Mouse (Mus musculus) ovary, postnatal 36 days (tissue): ENCODE measurements around the gene Ak1.

Source experiments
- DNase-seq: peaks from one replicate; pipeline ENCODE4 v3.0.0; 2022; ENCODE audit warnings: low spot score, mixed read lengths

Ak1 gene

DNA sequence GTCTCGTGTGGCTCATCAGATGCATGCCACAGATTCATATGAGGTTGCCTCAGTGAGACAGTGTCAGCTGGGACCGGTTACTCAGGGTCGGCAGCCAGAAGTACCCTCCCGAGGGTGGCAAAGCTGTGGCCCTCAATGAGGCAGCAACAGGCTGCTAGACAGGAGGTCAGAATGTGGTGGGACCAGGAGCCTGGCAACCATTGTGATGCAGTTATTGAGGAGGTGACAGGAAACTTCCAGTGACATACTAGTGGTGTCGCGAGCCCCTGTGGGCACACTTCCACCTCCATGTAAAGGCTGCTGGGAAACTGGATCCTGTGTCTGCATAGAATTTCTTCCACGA lies at the start of gene Ak1:
Gene Ak1 (plus strand): TSS at position 242 of the 343 bp plus-strand sequence.
- DNase-seq, result no peak

DNA sequence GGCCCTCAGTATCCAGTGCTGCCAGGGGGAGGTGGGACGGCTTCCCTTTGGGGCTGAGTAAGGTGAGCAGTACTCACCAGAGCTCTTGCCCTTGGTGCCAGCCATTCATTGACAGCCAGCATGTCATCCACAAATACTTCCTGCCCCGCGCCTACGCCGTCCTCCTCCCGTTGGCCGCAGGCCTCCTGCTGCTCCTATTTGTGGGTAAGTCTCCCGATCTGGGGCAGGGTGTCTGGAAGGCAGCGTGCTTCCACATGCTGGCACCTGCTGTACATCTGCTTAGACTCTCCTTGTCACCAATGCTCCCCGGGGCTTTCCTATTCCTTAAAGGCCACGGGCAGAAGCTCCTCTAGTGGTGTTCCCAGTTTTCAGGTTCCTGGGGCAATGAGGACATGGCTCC lies 49.4 kb upstream of the Ak1 start:
- no peak for DNase-seq

DNA sequence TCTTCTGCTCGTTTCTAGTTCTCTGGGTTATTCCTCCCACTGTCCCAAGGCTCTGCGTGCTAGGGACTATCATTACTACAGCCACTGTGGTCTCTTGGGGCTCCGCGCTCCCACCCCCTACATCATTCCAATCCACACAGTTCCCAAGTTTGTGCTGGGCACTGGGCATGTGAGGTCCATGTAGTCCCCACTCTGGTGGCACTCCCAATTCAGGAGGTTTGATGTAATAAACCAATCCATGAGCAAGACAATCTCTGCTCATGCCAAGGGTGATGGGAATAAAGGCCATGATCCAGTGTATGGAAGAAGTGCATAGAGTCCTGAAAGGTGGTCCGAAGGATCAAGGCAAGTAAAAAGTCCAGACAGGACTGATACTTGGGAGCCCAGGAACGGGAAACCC lies 47.1 kb upstream of the Ak1 start, which contains the start of gene Pip5kl1:
Gene Pip5kl1 (plus strand): TSS at position 301 of the 400 bp plus-strand sequence.
- DNase-seq, result no peak

DNA sequence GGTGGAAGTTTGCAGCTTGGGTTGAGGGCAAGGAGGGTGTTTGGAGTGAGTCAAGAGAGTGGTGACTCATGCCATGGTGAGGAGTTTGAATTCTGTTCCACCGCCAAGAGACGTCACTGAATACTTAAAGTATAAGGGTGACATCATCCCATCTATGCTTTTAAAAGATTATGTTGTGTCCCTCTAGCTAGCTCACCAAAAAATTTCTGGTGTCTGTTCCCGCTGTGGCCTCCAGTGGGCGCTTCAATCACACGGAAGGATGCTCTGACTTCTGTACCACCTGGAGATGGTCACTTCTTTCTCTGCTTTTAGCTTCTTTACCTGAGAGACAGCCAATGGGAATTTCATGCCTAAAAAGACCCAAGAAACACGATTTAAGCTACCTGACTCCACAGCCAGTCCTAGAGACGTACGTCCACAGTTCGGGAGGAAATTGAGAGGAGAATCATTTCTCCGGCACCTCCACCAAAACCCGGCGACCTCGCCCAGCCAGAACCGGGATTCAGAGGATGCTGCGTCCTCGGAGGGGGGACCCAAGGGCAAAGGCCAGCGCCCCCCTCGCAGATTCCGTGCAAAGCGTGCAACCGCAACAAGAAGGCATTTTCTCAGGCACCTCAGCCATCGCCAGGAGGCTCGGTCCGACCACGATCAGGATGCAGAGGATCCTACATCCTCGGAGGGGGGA lies 46.5 kb upstream of the Ak1 start:
- no peak for DNase-seq

DNA sequence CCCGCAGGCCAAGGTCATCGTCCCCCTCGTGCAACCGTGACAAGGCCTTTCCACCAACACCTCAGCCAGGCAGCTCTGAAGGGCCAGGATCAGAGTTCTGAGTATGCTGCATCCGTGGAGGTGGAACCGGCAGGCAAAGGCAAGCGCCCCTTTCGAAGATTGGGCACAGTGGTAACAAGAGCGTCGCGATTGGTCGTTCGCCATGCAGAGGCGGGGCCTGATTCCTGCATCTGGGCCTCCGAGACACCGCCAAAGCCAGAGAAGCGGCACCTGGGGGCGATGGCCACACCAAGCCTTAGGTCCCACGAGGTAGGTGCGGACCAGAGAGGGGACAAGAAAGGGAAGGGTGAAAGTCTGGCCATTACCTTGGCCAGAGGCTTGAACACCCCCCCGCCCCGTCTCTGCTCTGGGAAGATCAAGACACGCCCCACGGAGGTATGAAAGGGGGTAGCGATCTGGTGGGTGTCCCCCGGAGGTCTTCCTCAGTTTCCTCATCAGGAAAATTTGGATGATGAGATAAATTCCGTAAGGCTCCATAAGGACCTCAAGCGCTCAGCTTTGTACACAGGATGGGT lies 45.9 kb upstream of the Ak1 start, which contains the start of gene 9430097D07Rik:
Gene 9430097D07Rik (minus strand): TSS at position 99 of the 575 bp plus-strand sequence.
- no peak for DNase-seq

DNA sequence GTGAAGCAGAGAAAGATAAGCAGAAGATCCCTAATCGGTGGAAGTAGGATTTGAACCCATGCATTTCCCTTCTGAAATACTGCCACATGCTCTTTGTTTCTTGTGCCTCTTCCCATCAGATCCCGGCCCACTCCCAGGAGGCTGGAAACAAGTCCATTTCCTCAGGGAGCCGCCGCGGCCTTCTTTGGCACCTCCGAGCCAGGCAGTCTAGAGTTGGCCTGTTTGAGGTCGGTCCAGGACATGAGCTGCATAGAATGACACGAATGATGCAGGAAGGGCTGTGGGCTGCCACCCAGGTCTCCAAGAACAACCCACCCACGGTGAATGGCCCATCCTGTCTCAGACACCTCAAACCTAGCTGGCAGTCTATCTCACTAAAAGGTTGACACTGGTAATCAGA lies 45.0 kb upstream of the Ak1 start:
- no peak for DNase-seq

DNA sequence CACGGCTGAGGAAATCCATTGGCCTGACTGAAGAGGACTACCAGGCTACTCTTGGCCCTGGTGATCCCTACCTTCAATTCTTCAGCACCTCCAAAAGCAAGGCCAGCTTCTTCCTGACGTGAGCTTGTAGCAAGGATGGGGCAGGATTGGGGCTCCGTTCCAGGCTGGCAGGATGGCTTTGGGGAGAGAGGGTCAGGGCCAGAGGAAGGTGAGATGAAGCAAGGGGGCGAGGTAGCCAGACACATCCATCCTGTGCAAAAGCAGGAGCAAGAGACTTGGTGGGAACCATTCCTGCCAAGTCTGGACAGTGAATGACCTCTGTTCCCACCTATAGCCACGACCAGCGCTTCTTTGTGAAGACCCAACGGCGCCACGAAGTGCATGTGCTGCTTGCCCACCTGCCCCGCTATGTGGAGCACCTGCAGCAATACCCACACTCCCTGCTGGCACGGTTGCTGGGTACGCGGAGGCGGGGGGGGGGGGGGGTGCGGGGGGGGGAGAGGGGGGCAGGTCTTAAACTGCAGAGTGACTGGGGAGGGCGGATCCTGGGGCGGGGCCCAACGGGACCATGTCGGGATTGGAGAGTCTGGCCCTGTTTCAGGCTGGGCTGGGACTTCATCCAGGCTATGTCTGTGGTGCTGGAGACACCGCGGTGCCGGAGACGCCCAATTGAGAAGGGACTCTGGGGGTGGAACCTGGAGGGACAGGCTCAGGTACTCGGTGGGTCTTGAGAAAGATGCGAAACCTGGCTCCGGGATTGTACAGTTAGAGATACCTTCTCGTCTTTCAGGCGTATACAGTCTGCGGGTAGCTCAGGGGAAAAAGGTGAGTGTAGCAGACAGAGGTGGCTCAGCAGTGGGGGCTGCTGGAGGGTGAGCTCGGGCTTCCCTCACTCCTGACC lies 43.2 kb upstream of the Ak1 start:
- no peak for DNase-seq

DNA sequence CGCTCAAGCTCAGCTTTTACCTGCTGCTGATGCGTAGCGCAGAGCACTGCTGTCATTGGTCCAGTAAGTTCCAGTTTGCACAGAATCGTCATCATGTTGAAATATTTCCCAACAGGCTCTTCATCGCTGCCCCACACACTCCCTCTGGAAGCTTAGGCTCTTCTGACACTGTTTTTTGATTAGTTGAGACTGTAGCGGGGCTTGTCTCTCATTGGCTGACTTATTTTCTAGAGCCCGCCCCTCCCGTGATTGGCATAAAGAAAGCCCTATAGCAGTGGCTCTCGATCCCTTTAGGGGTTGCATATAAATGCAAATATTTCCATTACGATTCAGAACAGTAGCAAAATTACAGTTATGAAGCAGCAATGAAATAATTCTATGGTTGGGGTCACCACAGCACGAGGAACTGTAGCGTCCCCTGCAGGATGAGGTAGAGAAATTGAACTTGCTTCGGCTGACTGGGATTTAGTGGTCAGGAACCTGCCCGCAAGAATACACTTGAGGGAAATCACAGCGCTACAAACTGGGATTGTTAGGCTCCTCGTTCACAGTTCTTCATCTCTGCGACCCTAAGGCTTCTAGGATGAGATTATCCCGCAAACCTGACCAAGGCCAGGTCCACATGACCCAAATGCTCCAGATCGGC lies 40.0 kb upstream of the Ak1 start:
- no peak for DNase-seq

DNA sequence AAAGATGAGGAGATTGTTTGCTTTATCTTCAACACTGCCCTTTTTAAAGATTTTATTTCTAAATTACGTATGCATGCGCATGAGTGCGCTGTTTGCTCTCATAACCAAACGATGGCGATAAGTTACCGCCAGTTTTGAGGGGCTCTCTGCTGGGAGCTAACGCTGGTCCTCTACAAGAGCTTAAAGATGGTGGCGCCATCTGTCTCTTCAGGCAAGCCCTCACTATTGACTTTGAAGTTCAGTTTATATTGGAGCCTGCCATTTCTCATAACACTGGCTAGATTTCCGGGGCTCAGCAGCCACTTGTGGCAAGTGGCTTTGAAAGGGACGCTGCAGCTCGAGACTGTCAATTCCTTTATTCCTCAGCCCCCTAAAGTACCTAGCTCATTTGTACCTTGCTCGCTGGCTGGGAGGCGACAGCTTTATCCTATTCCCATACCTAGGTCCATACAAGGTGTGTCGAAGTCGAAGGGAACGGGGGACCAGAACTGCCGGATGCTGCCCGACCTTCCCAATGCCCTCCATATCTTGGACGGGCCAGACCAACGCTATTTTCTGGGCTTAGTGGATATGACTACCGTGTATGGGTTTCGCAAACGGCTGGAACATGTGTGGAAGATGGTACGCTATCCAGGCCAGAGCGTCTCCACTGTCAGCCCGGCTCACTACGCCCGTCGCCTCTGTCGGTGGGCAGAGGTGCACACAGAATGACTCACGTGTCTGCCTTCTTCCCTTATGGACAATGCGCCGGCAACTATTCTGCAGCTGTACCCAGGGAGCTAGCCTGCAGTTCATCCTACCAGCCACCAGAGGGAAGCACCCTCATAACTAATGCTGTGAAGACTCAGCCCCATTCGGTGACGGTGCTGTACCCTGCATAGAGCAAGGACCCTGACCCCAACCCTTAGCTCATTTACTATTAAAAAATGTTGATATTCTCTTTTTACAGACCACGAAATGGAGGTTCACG lies 38.4 kb upstream of the Ak1 start:
- DNase-seq, result peak; percentile 68

DNA sequence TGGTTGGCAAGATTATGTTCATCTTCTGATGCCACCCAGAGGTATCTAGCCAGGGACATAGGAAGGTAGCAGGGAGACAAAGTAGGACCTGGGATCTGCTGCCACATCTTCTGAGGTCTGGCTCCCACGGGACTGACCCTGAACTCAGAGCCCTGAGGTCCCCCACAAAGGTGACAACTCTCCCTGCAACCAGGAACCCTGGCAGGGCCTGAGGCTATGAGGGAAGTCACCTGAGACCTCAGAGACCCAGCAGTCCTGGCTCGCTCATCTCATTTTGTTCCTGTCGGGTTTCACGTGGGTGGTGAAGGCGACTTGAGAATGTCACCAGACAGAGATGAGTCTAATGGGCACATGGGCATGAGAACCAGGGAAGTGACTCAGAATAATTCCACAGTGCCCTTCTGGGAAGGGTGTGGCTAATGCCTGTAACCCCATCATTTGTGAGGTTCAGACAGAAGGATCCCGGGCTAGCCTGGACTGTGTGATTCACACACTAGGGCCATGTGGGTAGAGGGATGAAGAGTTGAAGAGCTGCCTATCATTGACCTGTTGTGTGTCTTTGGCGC lies 36.3 kb upstream of the Ak1 start:
- DNase-seq, result no peak

DNA sequence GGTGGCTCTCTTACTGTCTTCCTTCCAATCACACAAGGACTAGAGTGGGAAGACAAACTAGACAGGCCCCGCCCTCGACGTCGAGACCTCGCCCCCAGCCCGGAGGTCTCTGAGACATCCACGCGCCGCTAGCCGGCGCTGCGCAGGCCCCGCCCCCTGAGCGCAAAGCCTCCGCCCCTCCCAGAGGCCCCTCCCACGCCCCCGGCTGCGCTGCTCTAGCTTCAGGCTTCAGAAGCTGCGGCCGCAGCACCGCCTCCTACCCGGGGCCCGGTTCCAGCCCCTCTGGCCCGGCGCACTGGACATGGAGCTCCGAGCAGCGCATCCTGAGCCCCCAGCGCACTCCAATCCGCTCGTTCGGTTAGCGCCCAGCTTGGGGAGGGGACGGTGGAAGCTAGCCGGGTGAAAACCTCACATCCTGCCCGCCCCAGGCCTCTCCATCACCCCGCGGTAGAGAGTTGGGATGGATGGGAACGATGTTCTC lies 34.6 kb upstream of the Ak1 start, which contains the start of gene St6galnac4:
Gene St6galnac4 (plus strand): TSS at position 225 of the 481 bp plus-strand sequence.
- DNase-seq, result peak; percentile 90

DNA sequence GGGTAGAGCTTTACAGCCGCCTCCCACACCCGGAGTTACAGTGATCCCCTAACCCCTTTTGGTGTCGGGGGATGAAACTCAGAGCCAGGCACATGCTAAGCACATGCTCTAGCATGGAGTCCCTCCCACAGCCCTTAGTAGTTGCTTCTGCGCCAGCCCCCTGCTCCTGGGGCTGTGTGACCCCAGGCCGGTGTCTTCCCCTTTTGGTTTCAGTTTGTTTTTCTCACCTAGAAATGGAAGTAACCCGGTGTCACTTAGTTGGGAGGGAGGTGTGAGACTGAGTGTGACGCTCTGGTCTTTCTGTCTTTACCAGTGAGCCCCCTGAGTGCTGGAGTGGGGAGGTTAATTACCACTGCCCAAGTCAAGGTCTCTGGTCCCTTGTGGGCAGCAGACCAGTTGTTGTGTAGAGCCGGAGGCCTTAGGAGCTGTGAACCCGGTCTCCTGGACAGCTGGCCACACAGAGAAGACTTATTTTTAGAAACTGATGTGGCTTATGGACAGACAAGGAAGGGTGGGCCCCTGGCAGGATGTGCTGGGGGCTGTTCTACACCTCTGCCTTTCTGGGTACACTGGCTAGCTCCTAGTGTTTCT lies 33.7 kb upstream of the Ak1 start:
- no peak for DNase-seq

DNA sequence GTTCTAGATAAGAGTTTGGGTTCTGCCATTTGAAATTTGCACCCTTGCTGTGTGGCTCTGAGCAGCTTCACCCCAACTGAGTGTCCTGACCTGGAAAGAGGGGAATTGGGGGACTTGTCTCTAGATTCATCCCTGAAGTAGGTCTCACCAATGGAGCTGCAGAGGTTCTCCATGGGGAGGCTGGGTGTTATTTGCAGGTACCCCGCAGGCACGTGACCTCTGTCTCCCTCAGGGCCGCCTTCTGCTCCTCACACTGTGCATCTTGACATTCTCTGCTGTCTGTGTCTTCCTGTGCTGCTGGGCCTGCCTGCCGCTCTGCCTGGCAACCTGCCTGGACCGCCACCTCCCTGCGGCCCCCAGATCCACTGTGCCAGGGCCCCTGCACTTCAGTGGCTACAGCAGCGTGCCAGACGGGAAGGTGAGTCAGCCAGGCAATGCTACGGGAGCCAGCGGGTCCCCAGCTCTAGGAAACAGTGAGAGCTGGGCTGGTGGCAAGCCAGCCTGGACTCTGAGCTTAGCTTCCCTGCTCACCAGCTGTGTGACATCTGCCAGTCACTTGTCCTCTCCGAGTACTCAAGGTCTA lies 32.3 kb upstream of the Ak1 start:
- no peak for DNase-seq

DNA sequence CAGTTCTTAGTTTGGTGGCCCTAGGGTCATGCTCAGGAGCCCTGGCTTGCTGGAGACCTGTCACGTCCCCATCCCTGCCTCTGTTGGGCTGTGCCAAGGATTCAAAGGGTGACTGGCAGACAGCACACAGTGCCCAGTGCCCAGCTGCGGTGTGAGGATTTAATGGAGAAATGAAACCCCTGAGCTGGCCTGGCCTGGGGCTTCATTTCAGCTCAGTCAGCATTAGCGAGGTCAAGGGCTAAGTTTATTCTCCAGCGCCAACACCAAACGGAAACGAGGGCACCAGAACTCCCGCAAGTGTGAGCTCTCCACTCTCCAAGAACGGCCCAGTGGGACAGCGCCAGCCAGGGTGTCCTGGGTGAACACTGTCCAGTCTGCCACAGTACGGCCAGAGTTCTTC lies 31.3 kb upstream of the Ak1 start:
- DNase-seq, result no peak

DNA sequence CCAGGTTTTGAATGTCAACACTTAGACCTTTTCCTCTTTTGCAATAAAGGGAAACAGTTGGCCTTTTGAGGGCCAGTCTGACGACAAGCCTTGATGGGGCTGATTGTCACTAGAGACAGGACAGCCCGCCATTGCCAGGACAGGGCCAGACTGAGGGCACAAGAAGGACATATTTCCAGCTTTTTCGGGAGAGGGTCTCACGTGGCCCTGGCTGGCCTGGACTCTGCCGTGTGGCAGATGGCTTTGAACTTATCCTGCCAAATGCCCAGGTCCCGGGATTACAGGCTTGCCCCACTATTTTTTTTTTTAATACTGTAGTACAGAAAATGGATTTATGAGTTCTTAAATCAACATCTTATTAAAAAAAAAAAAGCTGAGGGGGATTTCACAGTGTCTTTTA lies 30.3 kb upstream of the Ak1 start:
- no peak for DNase-seq

DNA sequence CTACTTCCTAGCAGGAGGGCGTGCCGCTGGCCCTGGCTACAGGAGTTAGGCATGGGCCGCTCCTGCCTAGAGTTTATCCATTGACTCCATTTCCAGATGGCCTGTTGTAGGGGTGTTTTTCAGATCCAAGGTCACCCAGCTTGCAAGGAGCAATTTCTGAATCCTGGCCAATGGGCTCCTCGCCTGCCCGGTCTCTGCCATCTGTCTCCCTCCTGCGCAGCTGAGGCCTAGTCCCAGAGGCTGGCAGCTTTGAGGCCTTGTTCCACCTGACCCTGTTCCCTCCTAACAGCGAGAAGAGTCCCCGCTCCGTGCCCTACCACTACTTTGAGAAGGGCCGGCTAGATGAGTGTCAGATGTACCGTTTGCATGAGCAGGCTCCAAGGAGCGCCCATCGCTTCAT lies 24.8 kb upstream of the Ak1 start:
- peak; percentile 60 for DNase-seq

DNA sequence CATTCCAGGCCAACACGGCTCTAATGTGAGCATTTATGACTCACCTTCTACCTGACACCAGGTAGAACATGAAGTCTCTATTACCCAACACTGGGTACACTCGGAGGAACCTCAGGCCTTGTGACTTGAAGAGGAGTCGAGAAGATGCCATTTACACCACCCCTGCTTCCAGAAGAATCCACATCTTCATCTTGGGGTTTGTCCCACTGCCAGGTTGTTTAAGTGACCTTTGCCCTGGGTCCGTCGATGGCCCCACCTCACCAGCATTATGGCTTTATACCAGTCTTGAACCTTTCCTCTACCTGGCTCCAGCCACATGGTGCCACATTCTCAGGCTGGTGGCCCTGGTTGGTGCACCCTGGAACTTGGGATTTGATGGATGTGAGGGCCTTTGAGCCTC lies 24.3 kb upstream of the Ak1 start:
- no peak for DNase-seq

DNA sequence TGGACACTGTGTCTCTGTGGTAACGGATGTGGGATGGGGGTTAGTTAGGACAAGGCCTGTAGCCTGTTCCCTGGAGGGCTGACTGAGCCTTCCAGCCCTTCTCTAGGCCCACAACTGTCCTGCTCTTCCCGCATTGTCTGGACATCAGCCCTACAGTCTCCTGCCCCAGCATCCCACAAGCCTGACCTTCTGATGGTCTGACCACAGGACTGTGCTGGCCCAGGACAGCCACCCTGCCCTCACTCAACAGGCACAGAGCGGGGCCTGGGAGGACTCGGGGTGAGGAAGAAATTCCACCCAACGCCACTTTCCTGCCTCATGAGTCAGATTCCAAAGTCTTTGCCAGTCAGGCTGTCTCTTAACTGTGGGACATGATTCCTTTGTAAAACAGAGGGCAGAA lies 23.9 kb upstream of the Ak1 start:
- DNase-seq, result no peak

DNA sequence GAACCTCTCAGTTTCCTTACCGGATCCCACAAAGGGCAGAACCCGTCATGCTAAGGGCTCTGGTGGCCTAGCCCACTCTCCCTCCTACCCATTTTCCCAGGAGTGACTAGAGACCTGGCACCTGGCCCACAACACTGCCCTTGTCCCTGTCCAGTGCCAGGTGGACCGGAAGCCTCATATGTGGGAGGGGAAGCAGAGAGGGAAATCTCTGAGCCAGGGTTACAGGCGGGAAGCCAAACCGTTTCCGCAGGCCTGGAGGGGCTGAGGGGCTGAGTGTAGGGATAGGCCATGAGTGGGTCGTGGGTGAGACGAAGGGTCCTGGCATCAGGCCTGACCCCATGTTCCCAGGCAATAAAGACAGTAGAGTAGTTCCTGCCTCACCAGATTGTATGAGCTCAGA lies 23.1 kb upstream of the Ak1 start:
- no peak for DNase-seq

DNA sequence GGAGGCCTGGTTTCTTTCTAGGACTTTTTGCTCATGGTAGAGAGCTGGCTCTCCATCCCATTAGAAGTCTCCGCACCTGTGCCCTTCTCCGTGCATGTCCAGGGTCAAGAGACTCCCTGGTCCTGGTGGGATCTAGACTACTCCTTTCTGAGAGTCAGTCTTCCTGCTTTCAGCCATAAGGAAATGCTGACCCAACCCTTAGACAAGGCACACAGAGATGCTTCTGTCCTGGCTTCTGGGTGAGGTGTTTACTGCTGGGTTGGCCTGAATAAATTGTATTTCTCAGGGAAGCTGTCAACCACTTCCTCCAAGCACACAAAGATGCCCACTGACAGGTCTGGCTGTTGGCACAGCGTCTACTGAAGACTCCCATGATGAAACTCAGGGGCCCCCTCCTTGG lies 22.1 kb upstream of the Ak1 start, which contains the start of gene St6galnac6:
Gene St6galnac6 (plus strand): TSS at position 301 of the 400 bp plus-strand sequence.
- no peak for DNase-seq
